Mouse (Mus musculus): ENCODE results near the gene Ntsr1. TPM values are rescaled to one million over a fixed set of nuclear protein-coding genes. Genes with fewer than 3 reads are reported as not detected.

Gene Ntsr1
- not detected for polyA plus RNA-seq (2017; shearing (Covaris generic))

DNA sequence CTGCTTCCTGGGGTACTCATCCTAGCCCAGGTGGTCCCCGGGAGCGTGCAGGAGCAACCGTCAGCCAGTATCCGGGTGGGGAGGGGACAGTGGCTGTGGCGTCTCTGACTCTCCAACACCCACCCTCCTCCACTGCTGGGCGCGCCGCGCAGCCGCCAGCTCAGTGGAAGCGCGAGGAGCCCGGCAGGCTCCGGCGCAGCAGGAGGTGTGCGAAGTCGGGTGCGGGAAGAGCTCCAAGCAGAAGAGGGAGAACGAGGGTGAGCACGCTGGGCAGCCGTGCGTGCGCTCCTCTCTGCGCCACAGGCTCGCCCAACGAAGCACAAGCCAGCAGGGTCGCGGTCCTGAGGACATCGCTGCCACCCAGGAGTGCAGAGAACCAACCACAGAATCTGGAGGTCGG, at the start of gene Ntsr1:
Gene Ntsr1, plus strand, starts transcription at position 236 of the 400 bp plus-strand sequence.

DNA sequence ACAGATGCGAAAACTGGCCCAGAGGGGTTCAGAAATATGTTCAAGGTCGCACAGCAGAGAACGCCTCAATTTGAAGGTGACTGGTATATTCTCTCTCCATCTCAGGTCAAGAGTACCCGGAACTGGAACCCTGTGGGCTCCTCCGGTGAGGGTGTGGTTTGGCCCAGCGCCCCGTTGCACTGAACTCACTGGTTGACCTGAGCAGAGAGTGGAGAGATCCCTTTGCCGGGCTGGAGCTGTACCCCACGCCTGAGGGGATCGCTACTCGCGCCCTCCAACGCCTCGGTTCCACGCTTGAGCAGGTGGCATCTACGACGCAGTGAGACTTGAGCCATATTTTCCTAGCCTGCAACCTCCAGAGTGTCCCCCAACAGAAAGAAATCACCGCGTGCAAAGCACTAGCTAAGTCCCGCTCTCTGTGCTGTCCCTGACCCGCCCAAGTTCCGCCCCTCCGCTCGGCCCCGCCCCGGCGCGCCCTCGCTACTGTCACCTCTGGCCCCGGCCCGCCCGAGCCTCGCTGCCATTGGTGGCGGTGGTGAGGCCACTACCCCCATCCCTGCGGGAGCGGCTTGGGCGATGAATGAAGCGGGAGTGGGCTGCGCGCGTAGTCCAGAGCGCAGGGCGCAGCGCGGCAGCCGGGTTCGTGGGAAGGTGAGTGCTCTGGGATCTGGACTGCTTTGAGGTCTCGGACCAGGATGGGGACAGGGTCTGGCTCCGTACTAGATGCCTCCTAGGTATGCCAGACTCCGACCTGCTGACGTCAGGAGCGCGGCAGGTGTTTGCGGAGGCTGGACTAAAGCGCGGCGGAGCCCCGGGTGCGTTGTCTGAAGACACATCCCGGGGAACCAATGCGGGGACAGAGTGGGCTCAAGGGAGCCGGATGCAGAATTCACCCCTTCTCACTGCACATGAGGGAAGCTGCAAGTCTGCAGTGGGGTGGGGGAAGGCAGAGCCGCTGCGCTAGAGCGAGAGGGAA, 43.8 kb upstream of the Ntsr1 start, which contains the start of gene Slco4a1:
Gene Slco4a1, plus strand, starts transcription at position 523 of the 976 bp plus-strand sequence.

DNA sequence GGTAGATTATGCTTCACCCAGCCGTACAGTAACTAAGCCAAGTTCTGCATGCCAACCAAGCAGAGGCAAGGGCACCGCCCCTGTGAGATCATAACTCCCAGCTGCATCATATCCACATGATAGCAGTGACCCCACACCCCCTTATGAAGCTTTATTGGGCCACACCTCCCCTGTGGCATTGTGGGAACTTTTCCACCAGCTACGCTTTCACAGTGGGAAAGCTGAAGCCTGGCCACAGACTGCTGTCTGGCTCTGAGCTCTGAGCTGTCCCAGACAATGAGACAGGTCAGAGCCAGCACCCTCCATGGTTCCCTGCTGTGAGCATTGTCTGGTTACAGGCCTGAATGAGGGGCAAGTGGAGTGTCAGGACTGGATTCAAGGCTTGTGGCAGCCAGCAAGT, 81.2 kb downstream of the Ntsr1 start, which contains the start of gene Mrgbp:
Gene Mrgbp, plus strand, starts transcription at position 303 of the 400 bp plus-strand sequence.

DNA sequence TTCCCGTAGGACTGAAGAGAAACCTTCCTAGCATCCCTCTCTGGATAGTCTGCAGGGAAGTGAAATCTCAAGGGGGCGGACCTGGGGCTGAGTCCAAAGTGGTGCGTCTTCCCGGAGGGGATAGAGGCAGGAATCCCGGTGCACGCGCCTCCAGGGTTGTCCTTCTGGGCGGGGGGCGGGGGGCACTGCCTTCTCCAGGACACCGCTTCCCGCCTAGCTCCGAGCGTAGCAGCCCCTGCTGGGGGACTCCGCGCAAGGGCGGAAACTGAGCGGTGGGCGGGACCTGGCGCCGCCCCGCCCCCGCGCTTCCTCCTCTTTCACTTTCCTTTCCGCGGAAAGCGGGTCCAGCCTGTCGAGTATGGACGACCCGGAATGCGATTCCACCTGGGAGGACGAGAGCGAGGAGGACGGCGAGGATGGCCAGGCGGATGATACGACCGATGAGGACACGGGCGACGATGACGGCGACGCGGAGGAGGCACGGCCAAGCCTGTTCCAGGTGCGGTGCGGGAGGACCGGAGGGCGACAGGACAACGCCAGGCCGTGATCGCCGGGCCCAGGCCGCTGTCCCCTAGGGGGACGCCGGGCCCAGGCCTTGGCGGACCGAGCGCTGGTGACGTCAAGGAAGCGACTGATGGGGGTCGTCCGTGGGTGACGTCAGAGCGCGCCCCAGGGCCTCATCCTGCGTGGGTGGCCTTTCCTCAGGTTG, 89.5 kb downstream of the Ntsr1 start, which contains the start of gene Ogfr:
Gene Ogfr, plus strand, starts transcription at position 123 of the 709 bp plus-strand sequence.

Other genes starting within 250 kb of the Ntsr1 start
- gene Rps21, start 242.6 kb upstream of the Ntsr1 start, polyA plus RNA-seq (2017; shearing (Covaris generic)), result 936 TPM
- gene Cables2, start 226.5 kb upstream of the Ntsr1 start, polyA plus RNA-seq (2017; shearing (Covaris generic)), result 1.7 TPM
- 0.24 TPM for gene Rbbp8nl, start 210.1 kb upstream of the Ntsr1 start, polyA plus RNA-seq (2017; shearing (Covaris generic))
- not detected for gene Gata5, start 165.3 kb upstream of the Ntsr1 start, polyA plus RNA-seq (2017; shearing (Covaris generic))
- gene Slco4a1, start 43.7 kb upstream of the Ntsr1 start, polyA plus RNA-seq (2017; shearing (Covaris generic)), result 1.7 TPM
- 42.1 TPM for gene Mrgbp, start 81.3 kb downstream of the Ntsr1 start, polyA plus RNA-seq (2017; shearing (Covaris generic))
- 91.9 TPM for gene Ogfr, start 89.3 kb downstream of the Ntsr1 start, polyA plus RNA-seq (2017; shearing (Covaris generic))
- 2.9 TPM for gene Col9a3, start 97.8 kb downstream of the Ntsr1 start, polyA plus RNA-seq (2017; shearing (Covaris generic))
- not detected for gene Tcfl5, start 142.7 kb downstream of the Ntsr1 start, polyA plus RNA-seq (2017; shearing (Covaris generic))
- gene Dido1, start 210.0 kb downstream of the Ntsr1 start, polyA plus RNA-seq (2017; shearing (Covaris generic)), result 79.5 TPM
- 27.6 TPM for gene Gid8, start 210.1 kb downstream of the Ntsr1 start, polyA plus RNA-seq (2017; shearing (Covaris generic))
- gene Slc17a9, start 225.3 kb downstream of the Ntsr1 start, polyA plus RNA-seq (2017; shearing (Covaris generic)), result 94.0 TPM